Mouse (Mus musculus) cerebellum, postnatal 10 days (tissue): ENCODE results near the gene Kat2a.
A peak's percentile ranks its signal among the peaks of the same experiment; 100 is the strongest.

Source experiments
- DNase-seq, 2 experiments: peaks; one replicate each; pipeline ENCODE4 v3.0.0; 2021; ENCODE audit warnings: mixed read lengths in 2 of 2

Kat2a gene

GRCm38 (mm10) chr11:100705095-100705747 lies 7.0 kb downstream of the Kat2a start:
- DNase-seq, result no peak

GRCm38 (mm10) chr11:100703851-100704531 lies 8.3 kb downstream of the Kat2a start, which contains the start of gene Dhx58:
TSS of gene Dhx58 (minus strand) at chr11:100704271.
- no peak for DNase-seq

- no peak for DNase-seq
Measured at GRCm38 (mm10) chr11:100703366-100703765, 8.9 kb downstream of the Kat2a start.

- DNase-seq, result no peak
Measured at GRCm38 (mm10) chr11:100702906-100703305, 9.4 kb downstream of the Kat2a start.

- DNase-seq, result peak; percentile 83 to 87
Measured at GRCm38 (mm10) chr11:100702081-100702851, 10.0 kb downstream of the Kat2a start.

- DNase-seq, result peak in 1 of 2 experiments; percentile 49
Measured at GRCm38 (mm10) chr11:100701301-100701700, 11.0 kb downstream of the Kat2a start.

- no peak for DNase-seq
Measured at GRCm38 (mm10) chr11:100700710-100701109, 11.6 kb downstream of the Kat2a start.

GRCm38 (mm10) chr11:100697921-100698320 lies 14.3 kb downstream of the Kat2a start:
- no peak for DNase-seq

- DNase-seq, result peak; percentile 94 to 96
Measured at GRCm38 (mm10) chr11:100694926-100695325, 17.3 kb downstream of the Kat2a start.

GRCm38 (mm10) chr11:100693154-100693553 lies 19.1 kb downstream of the Kat2a start:
- no peak for DNase-seq

GRCm38 (mm10) chr11:100692164-100692616 lies 20.1 kb downstream of the Kat2a start, which contains the start of gene Zfp385c:
TSS of gene Zfp385c (minus strand) at chr11:100692455.
- DNase-seq, result no peak

GRCm38 (mm10) chr11:100690389-100690788 lies 21.9 kb downstream of the Kat2a start:
- DNase-seq, result no peak

- no peak for DNase-seq
Measured at GRCm38 (mm10) chr11:100688443-100688842, 23.8 kb downstream of the Kat2a start.

- no peak for DNase-seq
Measured at GRCm38 (mm10) chr11:100687265-100687664, 25.0 kb downstream of the Kat2a start.

GRCm38 (mm10) chr11:100685371-100685770 lies 26.9 kb downstream of the Kat2a start:
- no peak for DNase-seq

GRCm38 (mm10) chr11:100684084-100684483 lies 28.2 kb downstream of the Kat2a start:
- no peak for DNase-seq

- DNase-seq, result no peak
Measured at GRCm38 (mm10) chr11:100682526-100682925, 29.7 kb downstream of the Kat2a start.

GRCm38 (mm10) chr11:100681826-100682225 lies 30.4 kb downstream of the Kat2a start:
- no peak for DNase-seq

GRCm38 (mm10) chr11:100677810-100678209 lies 34.5 kb downstream of the Kat2a start:
- DNase-seq, result no peak

GRCm38 (mm10) chr11:100673169-100673568 lies 39.1 kb downstream of the Kat2a start:
- DNase-seq, result peak; percentile 61 to 73

- DNase-seq, result peak; percentile 68 to 72
Measured at GRCm38 (mm10) chr11:100671956-100672355, 40.3 kb downstream of the Kat2a start.

GRCm38 (mm10) chr11:100671049-100671448 lies 41.2 kb downstream of the Kat2a start:
- no peak for DNase-seq

GRCm38 (mm10) chr11:100659806-100660205 lies 52.5 kb downstream of the Kat2a start:
- no peak for DNase-seq
